Mouse (Mus musculus) bone marrow macrophage, adult 2 months (primary cell): ENCODE data around the gene Npas2. TPM values are rescaled to one million over a fixed set of nuclear protein-coding genes. Genes with fewer than 3 reads are reported as not detected.
A peak's percentile ranks its signal among the peaks of the same experiment; 100 is the strongest.

Source experiments
- H3K27ac ChIP-seq: 2 replicates; pipeline ENCODE4 v1.5.1; 2012; ENCODE audit warnings: low read depth, low read length; ENCODE audit not compliant: insufficient read depth
- H3K4me1 ChIP-seq: 2 replicates; pipeline ENCODE4 v1.6.1; 2012; ENCODE audit warnings: low read length; ENCODE audit not compliant: control insufficient read depth, insufficient read depth
- H3K4me3 ChIP-seq: 2 replicates; pipeline ENCODE4 v1.5.1; 2012; ENCODE audit warnings: mild to moderate bottlenecking, low read length, moderate library complexity; ENCODE audit not compliant: insufficient read depth
- CTCF ChIP-seq: IDR thresholded peaks from 2 replicates; pipeline ENCODE4 v1.5.1; 2012; ENCODE audit warnings: low read depth, mild to moderate bottlenecking, low read length, moderate library complexity
- POLR2A ChIP-seq: IDR thresholded peaks from 2 replicates; pipeline ENCODE4 v1.6.1; 2012; ENCODE audit warnings: mild to moderate bottlenecking, low read depth, low read length, borderline replicate concordance
- polyA plus RNA-seq: library from polyadenylated mRNA; stranded (reverse); fragments of >200 nt; gene quantifications from 2 replicates; pipeline ENCODE4 v1.2.4, GENCODE M21; 2012; ENCODE audit not compliant: missing spikeins, insufficient read depth, insufficient read length

Npas2 gene
- polyA plus RNA-seq, 1 experiment = 0.60 TPM

GRCm38 (mm10) chr1:39251679-39252078 is 58.1 kb downstream of the Npas2 start:
- no peak overlapping the region for H3K27ac ChIP-seq
- TF ChIP-seq POLR2A (no peak), CTCF (no peak)
- H3K4me1 ChIP-seq = peaks cover 10% of the 10 kb centered on the region
- no peak overlapping the region for H3K4me3 ChIP-seq

- H3K4me1 ChIP-seq = peaks cover 16% of the 10 kb centered on the region
- no peak for TF ChIP-seq POLR2A
- no peak overlapping the region for H3K4me3 ChIP-seq
- H3K27ac ChIP-seq = no peak overlapping the region
These were observed 60.2 kb downstream of the Npas2 start for GRCm38 (mm10) chr1:39253771-39254170.

DNA sequence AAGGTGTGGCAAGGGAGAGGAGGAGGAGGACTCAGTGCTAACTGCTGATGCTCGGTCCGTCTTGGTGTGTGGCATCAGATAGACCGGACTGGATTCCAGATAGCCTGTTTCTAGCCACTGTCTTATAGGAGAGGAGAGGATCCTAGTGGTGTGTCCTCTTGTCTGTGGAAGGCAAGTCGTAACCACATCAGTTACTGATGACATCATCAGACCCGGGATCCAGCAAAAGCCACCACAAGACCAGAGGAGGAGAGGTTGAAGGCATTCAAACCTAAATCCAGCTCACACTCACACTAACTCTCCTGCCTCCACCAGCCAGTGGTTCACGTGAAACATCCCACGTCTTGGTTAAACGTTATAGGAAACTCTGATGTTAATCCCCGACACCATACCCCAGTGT is 62.5 kb downstream of the Npas2 start:
- no peak for TF ChIP-seq CTCF
- TF ChIP-seq POLR2A = no peak
- Histone ChIP-seq H3K4me1 (peaks cover 31% of the 10 kb centered on the region), H3K4me3 (no peak overlapping the region), H3K27ac (no peak overlapping the region)

- no peak overlapping the region for H3K4me3 ChIP-seq
- peaks cover 37% of the 10 kb centered on the region for H3K4me1 ChIP-seq
- TF ChIP-seq POLR2A (no peak), CTCF (no peak)
- H3K27ac ChIP-seq = no peak overlapping the region
These were observed 63.2 kb downstream of the Npas2 start for GRCm38 (mm10) chr1:39256513-39257330.

DNA sequence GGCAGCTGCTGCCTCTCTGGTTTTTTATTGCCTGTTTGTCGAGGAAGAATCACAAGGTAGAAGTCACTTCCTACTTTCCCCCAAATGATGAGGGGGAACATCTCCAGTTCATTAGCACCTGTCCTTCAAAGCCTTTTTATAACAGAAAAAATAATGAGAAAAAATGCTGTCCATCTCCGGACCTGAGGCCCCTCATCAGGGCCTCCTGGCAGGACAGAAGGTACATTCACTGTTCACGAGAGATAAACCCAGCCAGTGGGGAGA is 63.7 kb downstream of the Npas2 start:
- TF ChIP-seq CTCF (no peak), POLR2A (no peak)
- no peak overlapping the region for H3K27ac ChIP-seq

GRCm38 (mm10) chr1:39259668-39260067 is 66.1 kb downstream of the Npas2 start:
- TF ChIP-seq POLR2A = no peak
- TF ChIP-seq CTCF = no peak
- H3K27ac ChIP-seq = peak overlapping the region; percentile 63; the same call in 1 of the 2 replicates
- H3K4me1 ChIP-seq = peaks cover 38% of the 10 kb centered on the region
- no peak overlapping the region for H3K4me3 ChIP-seq

More for the DNA sequence above, 63.7 kb downstream of the Npas2 start:
- Histone ChIP-seq H3K4me1 (peaks cover 38% of the 10 kb centered on the region), H3K4me3 (no peak overlapping the region)

- H3K4me3 ChIP-seq = no peak overlapping the region
- peaks cover 38% of the 10 kb centered on the region for H3K4me1 ChIP-seq
- TF ChIP-seq POLR2A (no peak), CTCF (no peak)
- H3K27ac ChIP-seq = peak overlapping the region; percentile 63
These were observed 66.8 kb downstream of the Npas2 start for GRCm38 (mm10) chr1:39260183-39260978.

DNA sequence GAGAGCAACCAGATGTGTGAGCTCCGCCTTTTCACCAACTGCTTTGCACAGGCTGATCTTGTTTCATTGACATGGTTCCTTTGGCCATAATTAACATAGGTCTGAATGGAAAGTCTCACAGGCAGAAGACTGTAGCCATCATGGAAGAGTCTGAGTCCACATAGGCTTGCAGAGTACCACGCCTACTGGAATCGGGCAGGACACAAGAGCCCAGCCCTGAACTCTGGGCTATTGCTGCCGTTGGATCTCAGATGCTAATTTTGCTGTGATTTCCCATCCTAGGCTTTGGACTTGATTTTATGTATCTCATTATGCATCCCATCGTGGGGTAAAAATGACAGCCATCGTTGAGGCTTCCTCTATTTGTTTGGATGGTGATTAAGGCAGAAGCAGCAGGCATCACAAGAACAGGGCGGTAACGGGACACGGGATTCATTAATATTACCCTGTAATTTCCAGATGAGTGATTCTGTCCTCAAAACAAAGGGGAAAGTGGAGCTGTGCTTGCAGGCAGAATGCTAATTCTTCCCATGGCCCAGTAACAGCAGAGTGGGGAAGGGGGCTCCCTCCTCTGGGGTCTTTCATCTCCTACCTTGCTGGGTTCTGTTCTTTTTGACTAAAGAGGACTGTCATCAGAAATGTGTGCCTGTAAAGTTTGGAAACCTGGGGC is 73.4 kb downstream of the Npas2 start:
- Histone ChIP-seq H3K27ac (no peak overlapping the region), H3K4me3 (no peak overlapping the region), H3K4me1 (peaks cover 5% of the 10 kb centered on the region)
- TF ChIP-seq POLR2A = no peak
- no peak for TF ChIP-seq CTCF

DNA sequence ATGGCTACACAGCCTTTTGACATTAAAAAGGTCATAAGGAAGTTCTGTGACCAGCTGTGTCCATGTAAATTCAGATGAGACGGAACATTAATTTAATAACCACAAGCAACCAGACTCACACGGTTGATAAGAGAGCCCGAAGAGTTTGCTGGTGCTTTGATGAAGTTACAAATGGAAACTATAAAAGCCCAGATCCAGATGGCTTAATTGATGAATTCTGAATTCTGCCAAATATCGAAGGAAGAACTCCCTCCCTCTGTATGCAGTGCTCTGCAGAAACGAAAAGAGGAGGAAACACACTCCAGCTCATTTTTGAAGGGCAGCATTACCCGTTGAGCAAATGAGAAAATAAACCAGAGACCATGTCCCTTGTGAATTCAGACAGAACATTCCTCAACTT is 79.4 kb downstream of the Npas2 start:
- Histone ChIP-seq H3K4me1 (peaks cover 3% of the 10 kb centered on the region), H3K4me3 (no peak overlapping the region), H3K27ac (no peak overlapping the region)
- TF ChIP-seq CTCF (no peak), POLR2A (no peak)

DNA sequence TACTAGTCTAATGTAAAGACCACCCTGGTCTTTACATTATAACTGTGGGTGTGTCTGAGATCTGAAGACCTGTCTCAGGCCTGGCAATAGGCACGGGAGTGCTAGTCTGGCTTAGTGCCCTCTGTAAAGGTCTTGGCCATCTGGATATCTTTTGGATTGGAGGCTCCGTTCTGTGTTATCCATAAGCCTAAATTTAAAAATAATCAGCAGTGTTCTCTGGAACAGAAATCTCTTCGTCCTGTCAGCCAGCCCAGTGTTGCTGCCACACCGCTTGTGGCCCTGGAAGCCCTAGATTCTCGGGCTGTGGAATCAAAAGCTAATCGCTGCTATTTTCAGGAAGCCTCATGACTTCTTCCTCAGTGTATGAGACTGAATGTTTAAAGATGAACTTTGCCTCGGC is 86.9 kb downstream of the Npas2 start:
- H3K4me1 ChIP-seq = peaks cover 26% of the 10 kb centered on the region
- TF ChIP-seq CTCF = no peak
- TF ChIP-seq POLR2A = no peak
- no peak overlapping the region for H3K27ac ChIP-seq
- H3K4me3 ChIP-seq = no peak overlapping the region
